In the genomic region with DNA sequence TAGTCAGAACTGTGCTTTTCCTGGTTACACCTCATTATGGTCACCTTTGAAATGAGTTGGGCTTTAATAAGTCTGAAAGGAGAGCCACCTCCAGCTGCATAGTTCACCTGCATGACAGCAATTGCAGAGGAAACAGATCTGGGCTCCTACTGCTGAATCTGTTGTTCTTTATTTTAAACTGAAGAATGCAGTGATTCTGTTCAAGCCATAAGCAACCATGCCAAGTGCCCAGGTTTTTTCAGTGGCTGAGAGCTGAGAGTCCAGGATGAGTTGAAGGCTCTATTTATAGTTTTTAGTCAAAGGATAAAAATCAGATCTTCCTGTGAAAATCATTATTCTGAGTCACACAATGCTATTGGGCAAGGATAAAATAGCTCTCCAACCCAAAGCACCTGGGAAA, we compare ENCODE assay signal across 18 mouse cellular contexts.
"Had no signal": no experiment of that assay in that cellular context is flagged by ENCODE, and none has a peak within 500 bp of the region (broad histone marks: within the 10 kb centered on the region; RNA-seq: fewer than 3 reads in every experiment).

No protein-coding gene starts in this region.

- H3K4me1 ChIP-seq: kidney, embryonic 15.5 days; limb, embryonic 15.5 days; liver, embryonic 12.5 days; midbrain, embryonic 10.5 days; neural tube, embryonic 15.5 days had no signal

- DNase-seq: kidney, postnatal 25 days; layer of hippocampus, adult 9-11 months; layer of hippocampus, postnatal 36 days; lung, embryonic 14.5 days; lung, postnatal 10 days; lung, postnatal 4 days; midbrain, embryonic 14.5 days; retina, postnatal 1 day; right cerebral cortex, postnatal 14 days; thymus, adult 18-20 months; thymus, postnatal 14 days had no signal

- H3K4me2 ChIP-seq: kidney, embryonic 15.5 days; limb, embryonic 15.5 days; liver, embryonic 12.5 days; lung, embryonic 14.5 days; neural tube, embryonic 15.5 days had no signal

- H3K9ac ChIP-seq: kidney, embryonic 15.5 days; limb, embryonic 15.5 days; liver, embryonic 12.5 days; lung, embryonic 14.5 days; neural tube, embryonic 15.5 days had no signal

- H3K27me3 ChIP-seq: kidney, embryonic 15.5 days; limb, embryonic 15.5 days; liver, embryonic 12.5 days; neural tube, embryonic 15.5 days had no signal

- H3K9me3 ChIP-seq: kidney, embryonic 15.5 days; limb, embryonic 15.5 days; liver, embryonic 12.5 days; midbrain, embryonic 10.5 days; neural tube, embryonic 15.5 days had no signal

- ATAC-seq: liver, embryonic 12.5 days had no signal

- H3K27ac ChIP-seq: kidney, embryonic 15.5 days; limb, embryonic 15.5 days; liver, embryonic 12.5 days; midbrain, embryonic 10.5 days; neural tube, embryonic 15.5 days; stomach, postnatal 0 days had no signal

- H3K4me3 ChIP-seq: kidney, embryonic 15.5 days; limb, embryonic 15.5 days; liver, embryonic 12.5 days; midbrain, embryonic 10.5 days; myocyte; neural tube, embryonic 15.5 days had no signal

- H3K36me3 ChIP-seq: kidney, embryonic 15.5 days; limb, embryonic 15.5 days; liver, embryonic 12.5 days; midbrain, embryonic 10.5 days; neural tube, embryonic 15.5 days had no signal
